Mouse (Mus musculus) limb, embryonic 14.5 days (tissue): ENCODE data around the gene Prdx5. TPM values are rescaled to one million over a fixed set of nuclear protein-coding genes. Genes with fewer than 3 reads are reported as not detected.

ENCODE experiments used
- ATAC-seq: fragments of 200-750 bp; cut with Nextera tagmentation; 2 replicates; pipeline ENCODE4 v1.8.0; 2017; ENCODE audit warnings: low read depth, moderate number of reproducible peaks, moderate TSS enrichment; ENCODE audit not compliant: low FRiP score
- DNase-seq: peaks from one replicate; pipeline ENCODE4 v3.0.0-alpha.2; 2015; ENCODE audit warnings: low spot score
- H3K27ac ChIP-seq: fragments of 300-500 bp; sonication (generic); replicated peaks from 2 replicates; pipeline ENCODE4 v1.5.1; 2014; ENCODE audit warnings: low read depth, mild to moderate bottlenecking, low read length, moderate library complexity, mixed read lengths
- H3K27me3 ChIP-seq: fragments of 300-500 bp; sonication (generic); 2 replicates; pipeline ENCODE4 v1.6.1; 2014; ENCODE audit warnings: low read length, mixed read lengths; ENCODE audit not compliant: control insufficient read depth, insufficient read depth
- H3K36me3 ChIP-seq: fragments of 300-500 bp; sonication (generic); 2 replicates; pipeline ENCODE4 v1.6.1; 2014; ENCODE audit warnings: mild to moderate bottlenecking, low read length, moderate library complexity, mixed read lengths; ENCODE audit not compliant: control insufficient read depth, insufficient read depth
- H3K4me1 ChIP-seq: fragments of 300-500 bp; sonication (generic); 2 replicates; pipeline ENCODE4 v1.6.1; 2014; ENCODE audit warnings: antibody characterized with exemption, low read length, mixed read lengths; ENCODE audit not compliant: control insufficient read depth, insufficient read depth
- H3K4me2 ChIP-seq: fragments of 300-500 bp; sonication (generic); replicated peaks from 2 replicates; pipeline ENCODE4 v1.6.1; 2014; ENCODE audit warnings: low read depth, mild to moderate bottlenecking, low read length, moderate library complexity; ENCODE audit not compliant: severe bottlenecking
- H3K4me3 ChIP-seq: fragments of 300-500 bp; sonication (generic); replicated peaks from 2 replicates; pipeline ENCODE4 v1.5.1; 2014; ENCODE audit warnings: low read length
- H3K9ac ChIP-seq: fragments of 300-500 bp; sonication (generic); 2 replicates; pipeline ENCODE4 v1.6.1; 2014; ENCODE audit warnings: mild to moderate bottlenecking, low read depth, low read length, moderate library complexity; ENCODE audit not compliant: severe bottlenecking
- H3K9me3 ChIP-seq: fragments of 300-500 bp; sonication (generic); 2 replicates; pipeline ENCODE4 v1.6.1; 2016; ENCODE audit warnings: low read length; ENCODE audit not compliant: control insufficient read depth
- POLR2A ChIP-seq: fragments of 200-500 bp; IDR thresholded peaks from 2 replicates; pipeline ENCODE4 v1.8.0; 2012; ENCODE audit warnings: inconsistent platforms, mild to moderate bottlenecking, moderate library complexity, borderline replicate concordance; ENCODE audit not compliant: insufficient read depth, insufficient read length; ENCODE audit errors: extremely low read depth
- WGBS: fragments of 180-500 bp; shearing (Covaris S2); extraction: QIAGEN DNeasy Blood & Tissue Kit; methylation state at CpG from one replicate; pipeline ENCODE4 v1.1.7; 2014; 5-methylcytosine and 5-hydroxymethylcytosine counted together
- polyA plus RNA-seq, 2 experiments: library from polyadenylated mRNA; depleted of rRNA in 1 of 2; stranded (reverse) in 1 of 2; unstranded in 1 of 2; fragments of >200 nt; fragmentation: Nextera tagmentation in 1 of 2; extraction: Ambion mirVana in 1 of 2; gene quantifications; 2 replicates each; pipeline versions ENCODE4 v1.2.1 to v1.2.3; 2012 to 2014

The Prdx5 gene
- polyA plus RNA-seq, 2 experiments = 173 to 269 TPM

DNA sequence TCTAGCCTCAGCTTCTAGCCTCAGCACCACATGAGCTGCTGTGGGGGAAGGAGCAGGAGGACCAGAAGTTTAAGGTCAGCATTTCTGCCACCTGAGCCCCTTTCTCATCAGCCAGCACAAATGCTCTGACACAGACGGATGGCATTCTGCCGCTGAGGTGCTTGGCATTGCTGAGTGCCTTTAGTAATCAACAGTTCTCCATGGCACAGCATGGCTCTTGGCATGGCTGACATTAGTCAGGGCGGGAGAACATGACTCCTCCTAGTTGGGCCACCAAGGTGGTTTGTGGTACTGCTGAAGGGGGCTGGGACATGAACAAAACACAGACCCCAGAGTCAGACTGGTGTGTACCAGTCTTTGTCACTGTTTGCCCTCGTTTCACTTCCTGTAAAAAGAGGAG lies 38.3 kb upstream of the Prdx5 start:
- TF ChIP-seq POLR2A = no peak
- Histone ChIP-seq H3K36me3 (peaks cover 12% of the 10 kb centered on the region), H3K4me1 (peaks cover 18% of the 10 kb centered on the region), H3K4me2 (no peak overlapping the region), H3K9ac (no peak overlapping the region), H3K9me3 (no peaks in the 10 kb centered on the region), H3K4me3 (no peak overlapping the region), H3K27me3 (no peaks in the 10 kb centered on the region), H3K27ac (no peak overlapping the region)
- DNase-seq = no peak
- WGBS = 81% methylated on average over 4 of the region's 4 CpGs
- no peak for ATAC-seq

- H3K4me3 ChIP-seq = no peak overlapping the region
- no peak overlapping the region for H3K4me2 ChIP-seq
- no peak for DNase-seq
- H3K9me3 ChIP-seq = no peaks in the 10 kb centered on the region
- no peak overlapping the region for H3K27ac ChIP-seq
- H3K36me3 ChIP-seq = peaks cover 12% of the 10 kb centered on the region
- no peak overlapping the region for H3K9ac ChIP-seq
- no peak for TF ChIP-seq POLR2A
- no peak for ATAC-seq
- WGBS = 52% methylated on average over 4 of the region's 4 CpGs
- H3K27me3 ChIP-seq = no peaks in the 10 kb centered on the region
- peaks cover 18% of the 10 kb centered on the region for H3K4me1 ChIP-seq
Measured at GRCm38 (mm10) chr19:6947742-6948141, 37.8 kb upstream of the Prdx5 start.

GRCm38 (mm10) chr19:6943709-6944108 lies 33.8 kb upstream of the Prdx5 start:
- Histone ChIP-seq H3K9me3 (no peaks in the 10 kb centered on the region), H3K4me2 (no peak overlapping the region), H3K27me3 (no peaks in the 10 kb centered on the region), H3K36me3 (peaks cover 12% of the 10 kb centered on the region), H3K4me1 (peaks cover 13% of the 10 kb centered on the region), H3K4me3 (no peak overlapping the region), H3K27ac (no peak overlapping the region), H3K9ac (no peak overlapping the region)
- DNase-seq (no peak), ATAC-seq (no peak)
- TF ChIP-seq POLR2A = no peak
- 94% methylated on average over 6 of the region's 6 CpGs for WGBS

GRCm38 (mm10) chr19:6942764-6943163 lies 32.9 kb upstream of the Prdx5 start:
- WGBS = 28% methylated on average over 5 of the region's 5 CpGs
- Histone ChIP-seq H3K27ac (peak overlapping the region; percentile 90), H3K36me3 (peaks cover 9% of the 10 kb centered on the region), H3K4me1 (peaks cover 13% of the 10 kb centered on the region), H3K4me2 (peak overlapping the region; percentile 80), H3K4me3 (peak overlapping the region; percentile 65), H3K9me3 (no peaks in the 10 kb centered on the region), H3K9ac (peak overlapping the region; percentile 76), H3K27me3 (no peaks in the 10 kb centered on the region)
- TF ChIP-seq POLR2A = no peak
- no peak for ATAC-seq
- DNase-seq = no peak

DNA sequence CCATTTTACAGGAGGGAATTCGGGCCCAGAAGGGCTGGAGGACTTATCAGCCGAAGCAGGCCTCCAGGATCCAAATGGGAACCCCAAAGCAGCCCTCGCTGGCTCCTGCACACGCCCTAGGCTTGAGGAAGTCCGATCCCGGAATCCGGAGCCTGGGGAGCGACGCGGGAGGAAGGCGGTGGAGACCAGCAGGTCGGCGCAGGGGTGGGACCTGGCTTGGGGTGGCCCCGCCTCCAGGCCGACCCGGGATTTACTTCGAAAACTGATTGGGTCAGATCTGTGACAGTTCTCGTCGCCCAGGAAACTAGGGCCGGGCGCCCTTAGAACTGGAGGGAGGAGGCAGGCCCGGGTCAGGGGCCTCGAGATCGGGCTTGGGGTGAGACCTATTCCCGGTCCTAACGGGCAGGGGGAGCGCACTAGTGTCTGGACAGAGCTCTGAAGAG lies 32.4 kb upstream of the Prdx5 start, which contains the start of gene Gpr137:
Gene Gpr137 (minus strand): TSS at position 232 of the 443 bp plus-strand sequence.
- peaks cover 13% of the 10 kb centered on the region for H3K4me1 ChIP-seq
- DNase-seq (peak; percentile 93), ATAC-seq (peak; percentile 88)
- peak; percentile 69; the same call in 1 of the 2 replicates for TF ChIP-seq POLR2A
- H3K36me3 ChIP-seq = peaks cover 9% of the 10 kb centered on the region
- peak within 1 kb of the TSS; percentile 65 for H3K4me3 ChIP-seq
- H3K27me3 ChIP-seq = no peaks in the 10 kb centered on the region
- peak within 1 kb of the TSS; percentile 80 for H3K4me2 ChIP-seq
- H3K9ac ChIP-seq = peak within 1 kb of the TSS; percentile 76
- 0% methylated on average over 27 of the region's 27 CpGs for WGBS
- H3K9me3 ChIP-seq = no peaks in the 10 kb centered on the region
- H3K27ac ChIP-seq = peak within 1 kb of the TSS; percentile 90
